Mouse (Mus musculus) thymus, adult 2 months (tissue): ENCODE results near the gene Slc19a3.

Source experiments
- CTCF ChIP-seq: fragments of 200-500 bp; IDR thresholded peaks from 2 replicates; pipeline ENCODE4 v1.5.1; 2012; ENCODE audit warnings: mild to moderate bottlenecking, control low read depth, low read length, moderate library complexity, borderline replicate concordance; ENCODE audit not compliant: control insufficient read depth, poor library complexity, insufficient read depth; ENCODE audit errors: extremely low read depth
- POLR2A ChIP-seq: fragments of 200-500 bp; IDR thresholded peaks from 2 replicates; pipeline ENCODE4 v1.6.1; 2012; ENCODE audit warnings: mild to moderate bottlenecking, low read length, control low read depth, moderate library complexity; ENCODE audit not compliant: control insufficient read depth, poor library complexity, insufficient read depth; ENCODE audit errors: extremely low read depth

DNA sequence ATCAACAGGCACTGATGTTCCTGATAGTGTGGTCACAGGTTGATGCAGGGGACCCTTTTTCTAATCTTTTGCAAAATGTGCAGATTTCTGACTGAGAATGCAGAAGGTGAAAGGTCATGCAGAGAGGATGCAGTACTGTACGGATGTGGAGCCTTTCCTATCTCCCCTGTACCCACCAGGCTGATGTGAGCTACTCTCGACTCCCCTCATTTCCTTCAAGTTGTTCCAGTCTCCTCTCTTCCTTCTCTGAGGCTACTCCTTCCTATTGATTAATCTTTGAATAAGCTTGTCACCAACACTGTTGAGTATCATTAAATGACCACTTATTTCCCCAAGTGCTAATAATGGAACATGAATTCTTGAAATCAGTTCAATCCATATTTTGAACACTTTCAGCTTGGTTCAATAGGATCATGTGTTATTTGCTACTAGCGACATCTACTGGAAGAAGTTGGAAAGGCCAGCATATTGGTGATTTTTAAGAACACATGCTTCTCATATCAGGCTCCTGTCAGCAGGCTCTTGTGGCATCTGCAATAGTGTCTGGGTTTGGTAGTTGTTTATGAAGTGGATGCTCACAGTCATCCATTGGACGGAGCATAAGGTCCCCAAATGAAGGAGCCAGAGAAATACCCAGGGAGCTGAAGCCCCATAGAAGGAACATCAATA, 50.6 kb downstream of the Slc19a3 start:
- TF ChIP-seq POLR2A (no peak), CTCF (no peak)
